Mouse (Mus musculus): ENCODE data around the gene Dyrk1a.

- no peak for TF ChIP-seq CTCF (IDR thresholded peaks at IDR 0.05)
- TF ChIP-seq EP300 (IDR thresholded peaks at IDR 0.05): no peak
Measured at GRCm38 (mm10) chr16:94545781-94546562, 23.8 kb upstream of the Dyrk1a start.

All from lung, postnatal 0 days (tissue).